Mouse (Mus musculus) hindbrain, postnatal 0 days (tissue): ENCODE measurements around the gene Mtor. TPM values are rescaled to one million over a fixed set of nuclear protein-coding genes. Genes with fewer than 3 reads are reported as not detected.
A peak's percentile ranks its signal among the peaks of the same experiment; 100 is the strongest.

Experiments used
- ATAC-seq: fragments of 200-750 bp; cut with Nextera tagmentation; 2 replicates; pipeline ENCODE4 v1.8.0; 2017; ENCODE audit warnings: mild to moderate bottlenecking, moderate TSS enrichment, moderate library complexity
- DNase-seq: peaks from one replicate; pipeline ENCODE4 v3.0.0-alpha.2; 2015; ENCODE audit warnings: low spot score
- H3K27ac ChIP-seq: fragments of 300-500 bp; sonication (generic); 2 replicates; pipeline ENCODE4 v1.5.1; 2014; ENCODE audit warnings: mild to moderate bottlenecking
- H3K27me3 ChIP-seq: fragments of 300-500 bp; sonication (generic); 2 replicates; pipeline ENCODE4 v1.6.1; 2014; ENCODE audit warnings: low read length, mixed read lengths; ENCODE audit not compliant: insufficient read depth
- H3K36me3 ChIP-seq: fragments of 300-500 bp; sonication (generic); 2 replicates; pipeline ENCODE4 v1.6.1; 2014; ENCODE audit warnings: low read length, mixed read lengths; ENCODE audit not compliant: insufficient read depth
- H3K4me1 ChIP-seq: fragments of 300-500 bp; sonication (generic); 2 replicates; pipeline ENCODE4 v1.6.1; 2014; ENCODE audit warnings: antibody characterized with exemption, low read length, mixed read lengths; ENCODE audit not compliant: insufficient read depth
- H3K4me2 ChIP-seq: fragments of 300-500 bp; sonication (generic); 2 replicates; pipeline ENCODE4 v1.6.1; 2014; ENCODE audit warnings: low read depth, mild to moderate bottlenecking, low read length, moderate library complexity, mixed read lengths
- H3K4me3 ChIP-seq: fragments of 300-500 bp; sonication (generic); 2 replicates; pipeline ENCODE4 v1.5.1; 2014; ENCODE audit warnings: low read length
- H3K9ac ChIP-seq: fragments of 300-500 bp; sonication (generic); replicated peaks from 2 replicates; pipeline ENCODE4 v1.6.1; 2014; ENCODE audit warnings: mild to moderate bottlenecking, low read length, moderate library complexity, mixed read lengths
- H3K9me3 ChIP-seq: fragments of 300-500 bp; sonication (generic); 2 replicates; pipeline ENCODE4 v1.6.1; 2016; ENCODE audit warnings: low read length, mixed read lengths
- CTCF ChIP-seq: IDR thresholded peaks from 2 replicates; pipeline ENCODE4 v1.5.1; 2016; ENCODE audit warnings: antibody characterized with exemption, control low read depth, low read depth
- WGBS: fragments of 180-500 bp; shearing (Covaris S2); extraction: QIAGEN DNeasy Blood & Tissue Kit; methylation state at CpG from one replicate; pipeline ENCODE4 v1.1.7; 2014; 5-methylcytosine and 5-hydroxymethylcytosine counted together
- polyA plus RNA-seq: library from polyadenylated mRNA; unstranded; fragments of >200 nt; fragmentation: Nextera tagmentation; extraction: Ambion mirVana; gene quantifications from 2 replicates; pipeline ENCODE4 v1.2.1, GENCODE M21; 2015
- total RNA-seq: library from RNA; depleted of rRNA; stranded (reverse); fragments of >200 nt; gene quantifications from 2 replicates; pipeline ENCODE4 v1.2.3, GENCODE M21; 2014

Mtor gene
- total and polyA plus RNA-seq, 2 experiments from 2014 or later, result 29.2 to 58.2 TPM

DNA sequence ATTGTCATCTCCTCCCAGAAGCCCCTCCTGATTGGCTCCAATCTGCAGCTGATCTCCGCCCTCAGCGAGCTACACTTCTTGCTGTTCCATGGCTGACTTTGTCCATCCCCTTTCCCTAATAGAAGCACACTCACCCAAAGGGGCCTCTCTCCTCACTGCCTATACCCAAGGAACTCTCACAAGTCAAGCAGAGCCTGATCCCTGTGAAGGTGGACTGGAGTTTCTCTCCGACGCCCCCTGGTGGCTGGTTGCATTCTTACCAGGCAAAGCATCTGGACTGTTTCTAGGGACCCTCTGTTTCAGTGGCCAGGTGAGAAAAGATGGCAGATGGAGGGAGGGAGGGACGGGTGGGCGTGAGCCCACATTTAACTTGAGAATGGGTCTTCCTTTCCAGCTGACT lies 18.7 kb upstream of the Mtor start:
- no peaks in the 10 kb centered on the region for H3K9me3 ChIP-seq
- no peaks in the 10 kb centered on the region for H3K27me3 ChIP-seq
- H3K4me1 ChIP-seq, result no peaks in the 10 kb centered on the region
- 34% methylated on average over 6 of the region's 6 CpGs for WGBS
- DNase-seq (peak; percentile 87), ATAC-seq (peak; percentile 55; the same call in 1 of the 2 replicates)
- no peak overlapping the region for H3K4me3 ChIP-seq
- no peak overlapping the region for H3K4me2 ChIP-seq
- no peak overlapping the region for H3K9ac ChIP-seq
- peak; percentile 91 for TF ChIP-seq CTCF
- no peak overlapping the region for H3K27ac ChIP-seq
- H3K36me3 ChIP-seq, result no peaks in the 10 kb centered on the region

DNA sequence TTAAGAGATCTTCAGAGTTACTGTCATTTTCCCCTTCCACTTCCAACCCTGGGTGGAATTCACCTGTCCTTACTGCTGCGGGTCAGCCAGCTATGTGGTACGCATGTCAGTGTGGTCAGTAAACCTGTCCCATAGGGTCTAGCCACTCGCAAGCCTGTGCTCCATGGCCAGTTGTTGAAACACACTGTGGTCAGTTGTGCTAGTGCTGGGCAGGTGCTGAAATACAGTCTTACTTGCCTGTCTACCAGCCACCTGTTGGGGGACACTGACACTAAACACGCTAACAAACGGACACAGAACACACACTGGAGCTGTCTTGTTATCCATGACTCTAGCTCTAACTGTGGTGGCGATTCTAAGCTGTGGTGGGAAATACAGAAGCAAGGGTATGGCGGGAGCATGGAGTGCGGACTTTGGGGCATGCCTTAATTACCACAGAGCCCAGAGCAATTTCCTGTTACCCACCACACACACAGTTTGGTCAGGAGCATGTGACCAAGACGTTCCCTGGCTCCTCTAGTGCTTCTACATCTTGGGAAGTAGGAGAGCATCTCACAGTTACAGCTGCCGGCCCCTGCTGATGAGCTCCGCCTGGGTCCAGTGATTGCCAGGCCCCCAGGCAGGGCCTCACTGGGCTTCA lies 17.4 kb upstream of the Mtor start:
- no peaks in the 10 kb centered on the region for H3K9me3 ChIP-seq
- TF ChIP-seq CTCF, result no peak

GRCm38 (mm10) chr4:148432488-148432887 lies 15.9 kb upstream of the Mtor start:
- no peaks in the 10 kb centered on the region; the same call in 1 of the 2 replicates for H3K36me3 ChIP-seq
- WGBS, result 69% methylated on average over 4 of the region's 4 CpGs
- no peak for TF ChIP-seq CTCF
- no peaks in the 10 kb centered on the region for H3K4me1 ChIP-seq
- ATAC-seq (no peak), DNase-seq (no peak)
- no peak overlapping the region for H3K4me3 ChIP-seq
- H3K4me2 ChIP-seq, result no peak overlapping the region
- no peaks in the 10 kb centered on the region for H3K9me3 ChIP-seq
- no peak overlapping the region for H3K9ac ChIP-seq
- H3K27me3 ChIP-seq, result no peaks in the 10 kb centered on the region
- H3K27ac ChIP-seq, result no peak overlapping the region

More for the DNA sequence above, 17.4 kb upstream of the Mtor start:
- WGBS, result 75% methylated on average over 11 of the region's 11 CpGs
- Histone ChIP-seq H3K27ac (no peak overlapping the region), H3K4me1 (no peaks in the 10 kb centered on the region), H3K9ac (no peak overlapping the region), H3K27me3 (no peaks in the 10 kb centered on the region), H3K36me3 (no peaks in the 10 kb centered on the region; the same call in 1 of the 2 replicates), H3K4me2 (no peak overlapping the region), H3K4me3 (no peak overlapping the region)
- DNase-seq, result no peak
- no peak for ATAC-seq

GRCm38 (mm10) chr4:148433336-148433735 lies 15.1 kb upstream of the Mtor start:
- Histone ChIP-seq H3K9me3 (no peaks in the 10 kb centered on the region), H3K4me3 (no peak overlapping the region), H3K27me3 (no peaks in the 10 kb centered on the region), H3K9ac (no peak overlapping the region), H3K4me2 (no peak overlapping the region), H3K27ac (no peak overlapping the region), H3K36me3 (no peaks in the 10 kb centered on the region; the same call in 1 of the 2 replicates), H3K4me1 (no peaks in the 10 kb centered on the region)
- DNase-seq (no peak), ATAC-seq (no peak)
- TF ChIP-seq CTCF, result no peak
- WGBS, result 86% methylated on average over 18 of the region's 18 CpGs

- no peaks in the 10 kb centered on the region for H3K9me3 ChIP-seq
- no peak overlapping the region for H3K9ac ChIP-seq
- TF ChIP-seq CTCF, result no peak
- no peak for DNase-seq
- H3K4me3 ChIP-seq, result no peak overlapping the region
- no peak overlapping the region for H3K4me2 ChIP-seq
- 86% methylated on average over 5 of the region's 5 CpGs for WGBS
- H3K27me3 ChIP-seq, result no peaks in the 10 kb centered on the region
- no peaks in the 10 kb centered on the region for H3K4me1 ChIP-seq
- H3K36me3 ChIP-seq, result no peaks in the 10 kb centered on the region; the same call in 1 of the 2 replicates
- ATAC-seq, result no peak
- no peak overlapping the region for H3K27ac ChIP-seq
Measured at GRCm38 (mm10) chr4:148433813-148434212, 14.6 kb upstream of the Mtor start.

GRCm38 (mm10) chr4:148434554-148434953 lies 13.9 kb upstream of the Mtor start:
- WGBS, result 84% methylated on average over 4 of the region's 4 CpGs
- no peak overlapping the region; the same call in 1 of the 2 replicates for H3K27ac ChIP-seq
- H3K4me3 ChIP-seq, result no peak overlapping the region
- H3K27me3 ChIP-seq, result no peaks in the 10 kb centered on the region
- no peak overlapping the region for H3K9ac ChIP-seq
- no peaks in the 10 kb centered on the region; the same call in 1 of the 2 replicates for H3K36me3 ChIP-seq
- ATAC-seq, result no peak
- no peak overlapping the region for H3K4me2 ChIP-seq
- no peak for TF ChIP-seq CTCF
- H3K9me3 ChIP-seq, result no peaks in the 10 kb centered on the region
- no peak for DNase-seq
- H3K4me1 ChIP-seq, result no peaks in the 10 kb centered on the region

DNA sequence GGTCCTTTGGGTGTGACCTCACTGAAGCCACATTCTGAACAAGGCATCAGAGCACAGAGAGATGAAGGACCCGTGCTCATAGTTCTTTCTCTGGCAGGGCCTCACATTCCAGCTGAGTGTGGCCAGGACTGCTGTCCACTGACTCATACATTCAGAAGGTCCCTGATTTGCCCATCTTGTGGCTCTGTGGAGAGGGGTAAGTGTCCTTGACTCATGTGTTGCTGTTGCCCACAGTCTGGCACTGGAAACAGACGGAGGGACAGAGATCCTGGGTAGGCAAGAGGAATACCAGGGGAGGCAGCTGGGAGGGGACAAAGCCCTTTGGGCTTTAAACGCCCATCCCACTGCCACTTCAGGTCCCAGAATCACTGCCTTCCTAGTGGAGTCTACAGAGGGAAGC lies 13.3 kb upstream of the Mtor start:
- 68% methylated on average over 3 of the region's 3 CpGs for WGBS
- Histone ChIP-seq H3K9me3 (no peaks in the 10 kb centered on the region), H3K4me2 (no peak overlapping the region), H3K27ac (peak overlapping the region; percentile 37), H3K4me3 (no peak overlapping the region), H3K4me1 (no peaks in the 10 kb centered on the region), H3K9ac (no peak overlapping the region), H3K36me3 (no peaks in the 10 kb centered on the region; the same call in 1 of the 2 replicates), H3K27me3 (no peaks in the 10 kb centered on the region)
- DNase-seq, result no peak
- no peak for ATAC-seq
- no peak for TF ChIP-seq CTCF
